Mouse (Mus musculus) erythroid progenitor cell, adult 5-6 weeks (primary cell): ENCODE measurements around the gene Gm37240. TPM values are rescaled to one million over a fixed set of nuclear protein-coding genes. Genes with fewer than 3 reads are reported as not detected.
A peak's percentile ranks its signal among the peaks of the same experiment; 100 is the strongest.

Source experiments
- ATAC-seq: replicated peaks from 2 replicates; pipeline ENCODE4 v1.8.0; 2016; ENCODE audit warnings: moderate number of reproducible peaks, mild to moderate bottlenecking, moderate TSS enrichment, inconsistent platforms; ENCODE audit not compliant: poor library complexity, low FRiP score, severe bottlenecking
- total RNA-seq, 2 experiments: library from RNA; stranded (forward) in 1 of 2; stranded (reverse) in 1 of 2; fragments of 150-400 nt in 1 of 2; fragments of 186-747, 209-891 nt in 1 of 2; gene quantifications; 2 replicates each; pipeline versions ENCODE4 v1.2.3 to v1.2.4; 2015 to 2017; ENCODE audit warnings: low replicate concordance in 2 of 2

Gene Gm37240
- total RNA-seq, 2 experiments from 2014 or later = not detected

DNA sequence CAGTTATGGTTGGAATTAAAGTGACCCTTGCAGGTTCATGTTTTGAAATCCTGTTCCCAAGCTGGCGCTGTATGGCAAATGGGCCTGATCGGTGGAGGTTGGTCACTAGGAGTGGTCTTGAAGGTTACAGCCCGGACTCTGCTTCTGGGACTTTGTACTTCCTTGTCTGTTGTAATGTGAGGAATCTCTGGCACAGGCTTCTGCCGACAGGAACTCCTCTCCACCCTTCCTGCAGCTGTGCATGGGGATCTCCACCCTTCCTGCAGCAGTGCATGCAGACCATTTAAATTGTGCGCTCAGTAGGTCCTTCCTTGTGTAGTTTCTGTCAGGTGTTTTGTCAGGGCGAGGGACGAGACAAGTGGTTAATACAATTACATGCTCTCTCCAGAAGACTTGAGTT, 1034.4 kb downstream of the Gm37240 start:
- ATAC-seq = no peak

DNA sequence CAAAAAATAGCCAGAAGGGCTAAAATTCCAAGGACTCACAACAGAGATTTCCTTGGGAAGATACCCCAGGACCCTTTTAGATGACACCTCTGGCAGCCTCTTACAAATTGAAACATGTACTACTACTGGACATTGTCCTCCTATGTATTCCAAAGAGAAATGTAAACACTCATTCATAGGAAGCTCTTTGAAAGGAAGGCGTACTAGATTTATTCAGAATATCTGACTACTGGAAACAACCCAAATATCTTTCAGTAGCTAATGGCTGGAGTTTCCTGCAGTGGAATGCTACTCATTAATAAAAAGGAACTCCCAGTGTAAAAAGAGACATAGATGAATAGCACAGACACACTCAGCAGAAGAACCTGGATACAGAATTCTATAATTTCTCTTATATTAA, 1035.5 kb downstream of the Gm37240 start:
- no peak for ATAC-seq

DNA sequence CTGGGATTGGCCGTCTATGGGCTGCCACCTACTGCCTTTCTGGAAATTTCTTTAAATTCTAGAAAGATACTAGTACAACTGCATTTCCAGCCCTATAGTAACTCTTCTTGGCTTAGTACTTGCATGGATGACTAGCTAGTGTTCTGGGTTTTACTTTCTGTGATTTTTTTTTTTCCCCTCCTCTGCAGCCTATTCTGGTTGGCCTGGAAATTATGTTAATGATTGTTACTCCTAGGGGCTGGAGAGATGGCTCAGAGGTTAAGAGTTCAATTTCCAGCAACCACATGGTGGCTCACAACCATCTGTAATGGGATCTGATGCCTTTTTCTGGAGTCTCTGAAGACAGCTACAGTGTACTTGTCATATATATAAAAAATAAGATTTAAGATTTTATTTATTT, 1036.9 kb downstream of the Gm37240 start:
- no peak for ATAC-seq

DNA sequence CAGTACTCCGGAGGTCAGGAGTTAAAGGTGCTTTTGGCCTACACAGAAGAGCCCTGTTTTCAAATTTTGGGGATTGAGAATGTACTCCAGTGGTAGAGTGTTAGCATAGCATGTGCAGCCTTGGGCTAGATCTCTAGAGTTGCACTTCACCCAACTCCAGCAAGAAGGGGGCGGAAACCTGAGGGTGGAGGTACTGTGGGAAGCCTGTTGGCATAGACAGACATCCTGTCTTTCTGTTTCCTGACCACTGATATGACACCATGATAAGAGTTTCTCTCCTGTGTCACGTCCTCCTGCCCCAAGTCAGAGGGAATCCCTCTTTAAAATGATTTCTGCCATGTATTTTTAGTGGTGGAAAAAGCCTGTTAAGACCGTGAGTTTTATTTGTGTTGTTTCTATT, 1038.5 kb downstream of the Gm37240 start:
- ATAC-seq = no peak

DNA sequence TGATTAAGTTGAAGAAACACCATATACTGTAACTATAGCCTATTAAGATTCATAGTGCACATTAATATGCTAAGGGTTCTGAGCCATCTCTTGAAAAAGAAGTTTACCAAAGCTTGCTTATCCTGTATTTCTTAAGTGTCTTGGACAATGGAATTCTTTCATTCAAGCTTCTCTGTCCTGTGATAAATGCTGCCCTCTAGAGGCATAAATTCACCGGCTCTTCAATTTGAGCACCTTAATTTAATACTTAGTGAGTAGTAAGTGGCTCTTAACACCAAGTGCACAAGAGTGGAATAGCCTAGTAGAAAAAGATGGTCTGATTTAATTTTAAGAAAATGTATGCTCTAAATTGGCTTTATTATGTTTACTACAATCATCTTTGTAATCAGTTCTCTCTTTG, 1043.7 kb downstream of the Gm37240 start:
- ATAC-seq = peak; percentile 63; the same call in 1 of the 2 replicates

DNA sequence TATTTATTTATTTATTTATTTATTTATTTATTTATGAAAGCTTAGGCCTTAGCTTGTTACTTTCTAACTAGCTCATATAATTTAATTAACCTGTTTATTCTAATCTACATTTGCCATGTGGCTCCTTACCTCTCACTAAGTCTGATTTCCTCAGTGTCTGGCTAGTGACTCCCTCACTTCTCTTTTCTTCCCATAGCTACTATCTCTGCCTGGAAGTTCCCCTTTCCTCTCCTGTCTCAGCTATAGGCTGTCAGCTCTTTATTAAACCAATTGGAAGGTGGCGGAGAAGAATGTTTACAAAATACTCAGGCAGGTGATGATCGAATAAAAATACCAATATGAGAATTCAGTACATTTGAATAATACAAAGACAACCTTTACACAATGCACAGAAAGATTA, 1044.5 kb downstream of the Gm37240 start:
- no peak for ATAC-seq

DNA sequence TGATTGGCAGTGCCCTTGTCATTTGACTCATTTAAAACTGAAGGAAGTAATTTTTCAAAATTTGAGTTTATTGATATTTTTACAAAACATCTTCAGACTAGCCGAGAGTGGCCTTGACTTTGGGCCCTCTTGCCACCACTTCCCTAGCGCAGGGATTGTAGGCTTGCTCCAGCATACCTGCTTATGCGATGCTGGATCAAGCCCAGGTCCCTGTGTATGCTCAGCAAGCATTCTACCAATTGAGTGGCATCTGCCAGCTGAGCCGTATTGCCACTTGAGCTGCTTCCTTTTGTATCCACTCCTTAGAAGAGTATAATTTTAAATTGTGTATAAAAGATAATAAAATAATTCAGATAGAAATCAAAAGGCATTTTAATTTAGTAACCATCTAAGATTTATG, 1046.0 kb downstream of the Gm37240 start:
- ATAC-seq = no peak

DNA sequence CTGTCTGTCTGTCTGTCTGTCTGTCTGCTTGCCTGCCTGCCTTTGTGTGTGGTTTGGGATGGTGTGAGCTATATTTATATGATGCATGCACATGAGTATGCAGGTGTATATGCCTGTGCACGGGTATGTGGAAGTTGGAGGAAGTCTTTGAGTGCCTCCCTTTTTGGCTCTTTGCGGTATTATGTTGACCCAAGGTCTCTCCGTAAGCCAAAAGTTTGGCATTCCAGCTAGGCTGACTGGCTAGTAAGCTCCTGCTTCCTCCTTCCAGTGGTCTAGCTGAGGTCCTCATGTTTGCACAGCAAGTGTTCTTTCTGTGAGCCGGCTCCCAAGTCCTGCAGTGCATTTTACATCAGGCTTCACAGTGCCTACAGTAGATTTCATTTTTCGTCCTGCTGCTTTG, 1047.8 kb downstream of the Gm37240 start:
- ATAC-seq = no peak

DNA sequence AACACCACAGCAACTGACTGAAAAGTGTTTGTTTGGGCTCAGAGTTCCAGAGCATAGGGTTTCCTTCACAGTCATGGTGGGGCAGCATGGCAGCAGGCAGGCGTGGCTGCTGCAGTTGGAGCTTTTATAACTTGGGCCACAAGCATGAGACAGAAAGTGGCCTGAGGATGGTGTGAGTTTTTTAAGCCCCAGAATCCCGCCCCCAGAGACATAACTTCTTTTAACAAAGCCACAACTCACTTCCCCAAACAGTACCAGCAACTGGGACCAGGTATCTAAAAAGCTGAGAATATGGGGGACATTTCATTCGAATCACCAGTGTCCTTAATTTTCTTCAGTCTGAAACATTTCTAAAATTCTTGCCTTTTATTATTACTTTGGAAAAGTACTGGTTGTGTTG, 1049.3 kb downstream of the Gm37240 start:
- no peak for ATAC-seq

DNA sequence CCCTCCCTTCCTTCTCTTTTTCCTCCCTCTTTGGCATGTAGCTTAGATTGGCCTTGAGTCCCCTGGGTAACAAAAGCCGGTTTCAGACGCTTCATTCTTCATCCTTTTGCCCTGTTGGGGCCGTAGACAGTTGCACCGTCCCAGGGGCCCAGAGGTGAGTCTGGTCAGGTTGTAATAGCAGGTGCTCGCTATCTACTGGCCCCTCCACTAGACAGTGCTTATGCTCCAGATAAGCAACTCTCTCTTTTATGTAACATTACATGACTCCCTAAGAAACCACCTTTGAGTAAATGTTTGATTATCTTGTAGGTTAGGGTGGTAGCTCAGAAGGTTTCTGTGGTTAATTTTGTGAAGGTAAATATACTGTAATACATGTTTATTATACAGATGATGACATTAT, 1051.3 kb downstream of the Gm37240 start:
- ATAC-seq = no peak

DNA sequence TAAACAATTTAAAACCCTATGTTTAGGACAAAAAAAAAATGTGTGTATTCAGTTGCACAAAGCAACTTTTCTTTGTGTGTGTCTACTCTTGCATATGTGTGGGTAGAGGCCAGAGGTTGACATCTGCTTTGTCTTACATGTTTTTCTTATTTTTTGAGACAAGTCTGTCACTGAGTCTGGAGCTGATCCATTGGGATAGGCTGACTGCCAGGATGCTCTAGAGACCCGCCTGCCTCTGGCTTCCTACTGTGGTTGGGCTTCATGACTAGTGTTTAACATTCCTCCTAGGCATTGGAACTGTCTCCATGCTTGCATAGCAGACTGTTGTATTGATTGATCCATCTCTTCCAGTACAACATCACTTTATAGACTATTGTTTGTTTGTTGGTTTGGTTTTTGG, 1058.0 kb downstream of the Gm37240 start:
- no peak for ATAC-seq

DNA sequence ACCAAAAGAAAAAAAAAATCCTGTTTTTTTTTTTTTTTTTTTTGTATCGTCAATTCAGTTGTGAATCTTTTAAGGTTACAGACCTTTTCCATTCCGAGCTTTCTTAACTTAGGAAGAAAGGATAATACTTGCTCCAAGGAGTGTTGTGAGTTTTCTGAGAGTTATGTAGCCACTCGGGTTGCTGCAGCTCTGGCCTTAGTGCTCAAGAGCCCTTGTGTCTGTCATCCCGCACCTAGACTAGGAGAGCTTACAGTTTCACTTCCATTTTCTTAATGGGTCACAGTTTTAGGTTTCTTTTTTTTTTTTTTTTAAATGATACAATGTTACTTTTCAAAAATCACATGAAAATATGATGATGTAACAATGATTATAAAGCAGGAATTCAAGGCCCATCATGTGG, 1059.7 kb downstream of the Gm37240 start:
- ATAC-seq = no peak

DNA sequence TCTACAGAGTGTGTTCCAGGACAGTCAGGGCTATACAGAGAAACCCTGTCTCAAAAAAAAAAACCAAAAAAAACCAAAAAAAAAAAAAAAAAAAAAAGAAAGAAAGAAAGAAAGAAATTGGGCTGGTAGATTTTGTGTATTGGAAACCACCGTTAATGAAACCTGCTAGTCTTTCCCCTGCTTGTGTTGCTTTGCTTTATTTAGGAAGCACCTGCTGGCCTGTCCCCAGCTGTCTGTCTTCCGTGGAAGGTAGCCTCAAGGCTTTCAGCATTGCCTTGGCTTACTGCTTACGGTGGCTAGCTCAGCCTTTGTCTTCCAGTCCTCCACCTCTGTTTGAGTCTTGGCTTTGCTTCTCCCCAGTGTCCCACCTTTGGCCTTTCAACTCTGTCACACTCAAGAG, 1060.4 kb downstream of the Gm37240 start:
- no peak for ATAC-seq

DNA sequence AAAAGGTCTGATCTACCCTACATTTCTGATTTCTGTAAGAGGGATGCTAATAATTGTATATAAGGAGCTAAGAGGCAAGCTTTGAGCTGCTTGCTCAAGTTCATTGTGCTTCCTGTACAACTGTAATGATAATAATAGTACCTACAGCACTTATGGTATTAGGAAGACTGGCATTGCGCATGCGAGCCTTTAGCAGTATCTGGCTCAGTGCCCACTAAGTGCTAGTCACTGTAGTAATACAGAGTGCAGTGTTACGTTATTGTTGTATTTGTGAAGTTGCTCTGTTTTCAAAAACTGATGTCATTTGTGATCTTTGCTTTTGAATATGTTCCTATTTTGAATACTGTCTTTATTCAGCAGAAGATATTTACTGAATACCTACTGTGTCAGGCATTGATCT, 1060.9 kb downstream of the Gm37240 start:
- ATAC-seq = no peak

DNA sequence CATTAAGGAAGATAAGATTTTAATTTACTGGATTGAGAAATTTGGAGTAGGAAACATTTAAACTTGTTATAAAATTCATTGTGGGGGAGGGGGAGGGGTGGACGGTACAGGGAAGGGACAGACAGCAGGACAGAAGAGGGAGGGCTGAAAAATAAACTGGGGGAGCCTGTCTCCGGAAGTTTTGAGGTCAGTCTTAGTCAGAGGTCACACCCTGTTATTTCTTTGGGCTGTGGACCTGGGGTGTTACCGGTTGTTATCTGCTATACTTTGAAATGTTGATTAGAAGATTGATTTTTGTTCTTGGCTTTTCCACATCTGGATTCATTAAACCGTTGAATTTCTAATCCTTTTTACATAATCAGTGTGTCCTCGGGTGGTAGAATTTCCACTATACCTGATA, 1061.3 kb downstream of the Gm37240 start:
- ATAC-seq = no peak

DNA sequence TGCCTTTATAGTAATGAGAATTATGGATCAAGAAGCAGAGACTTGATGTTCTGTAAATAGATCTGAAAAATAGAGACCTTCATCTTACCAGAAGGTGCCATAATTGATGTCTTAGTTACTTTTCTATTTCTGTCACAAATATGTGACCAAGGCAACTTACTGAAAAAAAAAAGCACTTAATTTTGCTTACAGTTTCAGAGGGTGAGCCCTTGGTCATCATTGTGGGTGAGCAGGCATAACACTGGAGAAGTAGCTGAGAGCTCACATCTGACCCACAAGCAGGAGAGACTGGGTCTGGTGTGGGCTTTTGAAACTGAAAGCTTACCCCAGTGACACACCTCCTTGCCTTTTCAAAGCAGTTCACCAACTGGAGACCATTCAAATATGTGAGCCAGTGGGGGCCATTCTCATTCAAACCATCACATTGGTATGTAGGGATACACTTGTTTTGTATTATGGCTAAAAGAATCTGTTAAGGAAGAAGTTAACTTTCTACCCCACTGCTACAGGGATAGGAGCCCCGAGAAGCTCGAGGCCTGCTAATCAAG, 1066.6 kb downstream of the Gm37240 start:
- no peak for ATAC-seq

DNA sequence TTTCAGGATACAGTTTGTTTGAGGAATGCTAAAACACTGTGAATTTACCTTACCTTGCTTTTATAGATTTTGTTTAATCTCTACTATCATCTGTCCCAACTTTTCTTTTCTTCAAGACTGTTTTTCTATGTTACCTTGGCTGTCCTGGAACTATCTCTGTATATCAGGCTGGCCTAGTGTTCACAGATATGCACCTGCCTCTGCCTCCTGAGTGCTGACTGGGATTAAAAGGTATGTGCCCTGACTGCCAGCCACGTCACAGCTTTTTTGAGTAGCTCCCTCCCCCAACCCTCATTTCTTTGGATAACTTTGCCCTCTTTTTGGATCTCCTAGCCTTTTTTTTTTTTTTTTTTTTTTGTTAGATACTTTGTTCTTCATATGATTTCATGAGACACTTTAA, 1070.4 kb downstream of the Gm37240 start:
- ATAC-seq = no peak

DNA sequence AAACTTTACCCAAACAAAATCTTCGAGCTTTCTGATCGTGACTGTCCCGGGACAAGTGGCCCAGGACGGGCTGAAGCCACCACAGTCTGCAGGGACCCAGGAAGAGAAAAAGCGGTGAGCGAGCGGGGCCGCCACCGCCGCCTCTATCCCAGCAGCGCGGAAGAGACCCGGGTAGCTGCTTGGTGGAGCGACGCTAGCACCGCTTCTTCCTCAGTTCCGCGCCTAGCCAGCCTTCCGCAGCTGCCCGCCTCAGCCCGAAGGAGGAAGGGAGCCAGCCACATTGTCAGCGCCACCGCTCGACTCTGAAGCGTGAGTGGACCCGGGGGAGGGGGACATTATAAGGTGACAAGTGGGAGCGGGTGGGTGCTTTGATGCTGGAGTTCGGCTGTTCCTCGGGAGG, 1071.9 kb downstream of the Gm37240 start:
- ATAC-seq = peak; percentile 44

DNA sequence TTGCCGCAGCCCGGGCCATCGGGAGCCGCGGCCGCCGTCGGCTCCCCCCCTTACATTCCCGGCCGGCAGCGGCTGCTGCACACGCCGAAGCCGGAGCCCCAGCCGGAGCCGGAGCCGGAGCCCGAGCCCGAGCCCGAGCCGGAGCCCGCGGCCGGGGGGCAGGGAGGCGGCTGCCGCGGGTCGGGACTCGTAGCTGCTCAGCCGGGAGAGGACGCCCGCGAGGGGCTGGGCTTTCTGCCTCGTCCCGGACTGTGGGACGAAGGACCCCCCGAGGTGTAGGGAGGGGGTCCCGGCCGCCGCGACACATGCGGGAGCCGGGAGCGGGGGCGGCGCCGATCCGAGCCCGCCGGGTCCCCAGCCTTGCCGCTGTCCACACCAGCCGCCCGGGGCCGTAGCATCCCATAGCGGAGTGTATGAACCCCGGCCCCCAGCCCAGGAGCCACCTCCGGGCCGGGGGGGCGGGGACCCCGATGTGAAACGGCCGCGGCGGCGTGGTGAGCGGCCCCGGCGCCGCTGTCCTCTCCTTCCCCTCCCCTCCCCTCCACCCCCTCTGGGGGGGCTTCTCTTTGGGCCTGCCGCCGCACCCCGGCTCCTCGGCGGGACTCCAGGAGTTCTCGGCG, 1072.4 kb downstream of the Gm37240 start, which contains the start of gene Fbxw7:
Gene Fbxw7 (plus strand): TSS at position 507 of the 620 bp plus-strand sequence.
- ATAC-seq = no peak

DNA sequence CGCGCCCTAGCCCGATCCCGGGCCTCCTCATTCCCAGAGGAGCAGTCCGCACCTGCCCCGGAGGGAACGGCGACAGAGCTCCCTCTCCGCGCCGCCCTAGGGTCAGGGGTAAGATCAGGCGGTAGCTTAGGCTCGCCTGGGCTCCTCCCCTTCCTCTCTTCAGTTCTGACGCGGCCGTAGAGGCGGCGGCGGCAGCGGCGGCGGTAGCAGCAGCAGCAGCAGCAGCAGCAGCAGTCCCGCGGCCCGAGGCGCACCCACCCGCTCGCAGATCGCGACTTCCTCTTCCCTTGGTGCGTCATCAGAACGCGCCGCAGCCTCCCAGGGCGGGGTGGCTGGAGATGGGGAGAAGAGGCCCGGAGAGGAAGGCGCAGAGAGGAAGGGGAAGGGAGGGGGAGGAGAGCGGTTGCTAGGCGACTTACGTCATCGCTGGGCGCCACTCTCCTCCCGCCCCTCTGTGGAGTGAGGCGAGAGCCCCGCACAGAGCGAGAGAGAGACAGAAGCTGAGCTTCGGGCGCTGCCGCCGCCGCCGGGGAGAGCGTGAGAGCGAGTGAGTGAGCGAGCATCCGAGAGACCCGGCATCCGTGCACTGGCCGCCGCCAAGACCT, 1073.1 kb downstream of the Gm37240 start:
- ATAC-seq = peak; percentile 90

DNA sequence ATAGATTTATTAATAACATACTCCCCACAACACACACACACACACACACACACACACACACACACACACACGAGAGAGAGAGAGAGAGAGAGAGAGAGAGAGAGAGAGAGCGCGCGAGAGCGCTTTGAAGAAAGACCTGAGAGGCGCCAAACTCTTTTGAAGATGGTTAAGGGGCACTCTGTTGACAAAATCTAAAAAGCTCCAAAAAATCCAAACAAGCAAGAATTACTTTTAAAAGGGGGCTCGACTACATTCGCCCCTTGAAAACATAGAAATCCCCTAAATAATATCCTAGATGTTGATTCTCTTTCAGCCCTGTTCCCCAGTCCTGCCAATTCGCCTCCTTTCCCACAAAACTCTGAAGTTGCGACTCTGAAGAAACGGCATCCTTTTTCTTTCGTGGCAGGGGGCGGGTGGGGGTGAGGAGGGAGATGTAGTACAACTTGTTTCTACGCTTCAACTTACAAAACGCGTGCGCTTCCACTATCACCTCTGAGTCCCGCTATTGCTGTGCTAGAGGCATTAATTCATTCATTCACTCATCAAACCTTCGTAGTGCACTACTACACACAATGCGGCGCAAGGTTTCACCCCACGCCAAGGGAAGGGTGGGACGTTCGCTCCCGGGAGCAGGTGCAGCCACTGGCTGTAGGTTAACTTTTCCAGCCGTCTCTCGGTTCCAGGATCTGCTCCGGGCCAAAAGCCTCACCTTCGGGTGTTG, 1073.7 kb downstream of the Gm37240 start:
- ATAC-seq = peak; percentile 58
